Mouse (Mus musculus): ENCODE measurements around the gene Gnmt.

GRCm38 (mm10) chr17:46724477-46725084 lies 4.4 kb downstream of the Gnmt start:
- no peak for TF ChIP-seq MYOD1 (IDR thresholded peaks at IDR 0.05; ENCODE audit: control insufficient read depth in 1 of 3, insufficient read length in 2 of 3, low read depth in 2 of 3)
- no peak for TF ChIP-seq POLR2A (IDR thresholded peaks at IDR 0.05; ENCODE audit: insufficient read length, low read depth)
- no peak for TF ChIP-seq POLR2AphosphoS2 (IDR thresholded peaks at IDR 0.05; ENCODE audit: insufficient read length, low read depth)
- no peak for TF ChIP-seq CEBPB (IDR thresholded peaks at IDR 0.05; ENCODE audit: insufficient read depth, poor library complexity, severe bottlenecking)
- TF ChIP-seq TCF12 (IDR thresholded peaks at IDR 0.05; ENCODE audit: insufficient read depth, poor library complexity, severe bottlenecking): no peak
- no peak for TF ChIP-seq USF1 (IDR thresholded peaks at IDR 0.05; ENCODE audit: low read depth)
- no peak for TF ChIP-seq MYOG (IDR thresholded peaks at IDR 0.05; ENCODE audit: control insufficient read depth in 1 of 3, insufficient read depth in 1 of 3, insufficient read length in 2 of 3, low read depth in 2 of 3)
- no peak for TF ChIP-seq MAX (IDR thresholded peaks at IDR 0.05; ENCODE audit: low read depth)
- no peak for TF ChIP-seq E2F4 (IDR thresholded peaks at IDR 0.05; ENCODE audit: insufficient read depth)
- no peak for TF ChIP-seq REST (IDR thresholded peaks at IDR 0.05; ENCODE audit: insufficient read depth, insufficient read length)
- TF ChIP-seq TCF3 (IDR thresholded peaks at IDR 0.05; ENCODE audit: insufficient read length, low read depth): no peak
- TF ChIP-seq SRF (IDR thresholded peaks at IDR 0.05; ENCODE audit: control insufficient read depth, insufficient read length, low read depth): no peak

All from myocyte (in vitro differentiated cells).